Mouse (Mus musculus): ENCODE data around the gene Olfr134.
"Not testable (repeated sequence)": the region's sequence is repeated elsewhere in the genome, so short reads cannot be mapped to it uniquely, and the experiment has no call there.

Olfr134 gene

DNA sequence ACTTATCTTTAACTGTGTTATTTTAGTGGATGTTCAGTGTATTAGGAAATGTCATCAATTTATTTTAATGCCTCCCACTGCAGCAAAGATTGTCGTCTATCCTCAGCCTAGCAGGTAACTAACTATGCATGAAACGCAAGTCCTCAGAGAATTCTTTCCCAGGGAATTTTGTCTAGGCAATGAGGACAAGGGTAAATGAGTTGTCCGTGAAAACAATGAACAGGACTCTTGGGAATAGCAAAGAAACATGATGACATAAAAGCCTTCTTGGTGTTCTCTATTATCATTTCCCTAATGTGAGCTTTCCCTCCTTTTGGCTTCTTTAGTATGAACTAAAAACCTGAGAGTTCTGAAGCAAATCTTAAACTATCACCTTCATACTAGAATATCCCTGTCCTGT, at the start of gene Olfr134:
Gene Olfr134, plus strand, starts transcription at position 301 of the 400 bp plus-strand sequence.
- no peak for DNase-seq

DNA sequence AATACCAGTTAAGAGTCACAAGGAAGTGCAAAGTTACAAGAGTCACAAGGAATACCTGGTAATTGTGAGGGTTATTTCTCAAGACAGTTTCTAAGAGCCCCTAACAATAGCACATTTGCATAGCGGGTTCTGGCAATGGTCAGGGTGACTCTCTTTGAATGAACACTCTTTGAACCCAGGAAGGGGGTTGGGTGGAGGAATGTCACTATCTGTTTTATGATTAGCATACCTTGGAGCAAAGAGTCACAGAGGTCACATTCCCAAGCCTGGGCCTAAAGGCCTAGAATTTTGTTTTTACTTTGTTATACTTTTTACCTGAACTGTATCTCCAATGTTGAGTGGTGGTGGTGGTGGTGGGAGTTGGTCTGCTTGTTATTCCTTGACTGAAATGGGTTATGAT, 47.0 kb upstream of the Olfr134 start:
- DNase-seq, result not testable (repeated sequence)

DNA sequence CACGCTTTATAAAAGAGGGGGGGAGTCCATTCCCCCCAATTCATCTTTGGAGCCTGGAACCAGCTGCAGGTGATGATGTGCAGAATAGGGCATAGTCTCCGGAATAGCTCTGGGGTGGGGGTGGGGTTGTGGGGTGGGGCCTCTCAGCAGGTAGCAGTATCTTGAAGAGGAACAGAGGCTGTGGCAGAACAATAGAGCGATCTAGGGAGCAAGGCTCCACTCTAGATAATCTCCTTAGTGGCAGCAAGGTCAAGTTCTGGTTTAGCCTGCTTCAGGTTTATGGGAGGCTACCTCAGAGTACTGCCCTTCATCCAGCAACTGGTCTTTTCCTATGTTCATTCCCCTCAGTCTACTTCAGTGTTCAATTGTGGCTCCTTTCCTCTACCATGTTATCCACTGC, 45.8 kb upstream of the Olfr134 start:
- DNase-seq, result not testable (repeated sequence)

DNA sequence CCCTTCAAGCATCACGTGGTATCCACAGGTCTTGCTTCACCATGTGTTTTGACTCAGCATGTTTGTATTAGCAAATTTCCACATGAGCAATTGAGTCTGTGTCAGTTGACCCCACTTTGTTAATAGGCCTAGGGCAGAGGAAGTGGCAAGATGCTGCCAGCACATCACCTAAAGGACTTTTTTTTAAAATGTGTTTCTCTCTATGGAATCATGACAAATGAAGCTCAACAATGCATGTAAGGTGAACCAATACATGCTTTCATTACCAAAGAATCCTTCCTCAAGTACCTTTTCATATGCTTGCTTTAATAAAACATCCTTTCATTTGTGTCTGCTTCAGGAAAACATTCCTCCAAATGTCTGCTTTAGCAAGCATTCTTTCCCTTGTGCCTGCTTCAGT, 36.8 kb upstream of the Olfr134 start, which contains the start of gene Olfr132:
Gene Olfr132, minus strand, starts transcription at position 101 of the 400 bp plus-strand sequence.
- DNase-seq, result no peak

DNA sequence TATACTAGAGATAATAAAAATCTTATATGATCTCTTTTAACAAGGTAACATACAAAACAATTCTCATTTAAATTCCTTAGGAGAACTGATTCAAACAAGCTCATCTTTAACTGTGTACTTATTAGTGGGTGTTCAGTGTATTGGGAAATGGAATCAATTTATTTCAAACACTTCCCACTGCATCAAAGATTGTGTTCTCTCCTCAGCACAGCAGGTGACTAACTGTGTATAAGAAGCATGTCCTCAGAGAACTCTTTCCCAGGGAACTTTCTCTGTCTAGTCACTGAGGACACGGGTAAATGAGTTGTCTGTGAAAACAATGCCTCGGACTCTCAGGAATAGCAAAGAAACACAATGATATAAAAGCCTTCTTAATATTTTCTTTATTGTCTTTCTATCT, 26.2 kb upstream of the Olfr134 start, which contains the start of gene Olfr133:
Gene Olfr133, plus strand, starts transcription at position 301 of the 400 bp plus-strand sequence.
- no peak for DNase-seq

DNA sequence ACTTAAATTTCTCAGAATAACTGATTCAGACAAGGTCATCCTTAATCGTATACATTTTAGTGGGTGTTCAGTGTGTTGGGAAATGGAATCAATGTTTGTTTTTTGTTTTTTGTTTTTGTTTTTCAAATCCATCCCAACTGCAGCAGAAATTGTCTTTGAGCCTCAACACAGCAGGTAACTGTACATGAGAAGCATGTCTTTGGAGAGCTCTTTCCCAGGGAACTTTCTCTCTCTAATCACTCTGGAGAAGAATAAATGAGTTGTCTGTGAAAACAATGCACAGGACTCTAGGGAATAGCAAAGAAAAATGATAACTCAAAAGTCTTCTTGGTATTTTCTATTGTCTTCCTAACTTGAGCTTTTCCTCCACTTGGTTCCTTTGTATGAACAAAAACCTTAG, 32.8 kb downstream of the Olfr134 start, which contains the start of gene Olfr135:
Gene Olfr135, plus strand, starts transcription at position 301 of the 400 bp plus-strand sequence.
- DNase-seq, result no peak

All from kidney, postnatal 25 days (tissue).